11 mouse cellular contexts compared by ENCODE assay signal in genomic region chr4:150869276-150870197, GRCm38 (mm10). TPM values are rescaled to one million over a fixed set of nuclear protein-coding genes. Genes with fewer than 3 reads are reported as not detected.
DNase-seq lines count a peak whose midpoint lies in the region; ATAC-seq and TF ChIP-seq lines count a peak whose summit lies in the region.
"Had no signal": no experiment of that assay in that cellular context is flagged by ENCODE, and none has a peak within 500 bp of the region (broad histone marks: within the 10 kb centered on the region; RNA-seq: fewer than 3 reads in every experiment).

No protein-coding gene starts in this region.

- TF ChIP-seq POLR2A in myocyte (IDR thresholded peaks at IDR 0.05; ENCODE audit: insufficient read length, low read depth), result no peak

- H3K36me3 ChIP-seq in embryonic facial prominence, embryonic 15.5 days, result peaks cover 26% of the 10 kb centered on the region
- H3K36me3 ChIP-seq in myocyte (ENCODE audit: control insufficient read depth, insufficient read depth), result peaks cover 40% of the 10 kb centered on the region
- H3K36me3 ChIP-seq in forebrain, embryonic 14.5 days (ENCODE audit: control insufficient read depth, insufficient read depth, low read length), result peaks cover 21% of the 10 kb centered on the region

- H3K4me2 ChIP-seq in embryonic facial prominence, embryonic 15.5 days (replicated peaks), result no peak overlapping the region
- H3K4me2 ChIP-seq in myocyte (ENCODE audit: low read depth), result no peak overlapping the region
- no peak overlapping the region for H3K4me2 ChIP-seq in forebrain, embryonic 14.5 days (ENCODE audit: low read length)
- H3K4me2 ChIP-seq: neural tube, embryonic 15.5 days had no signal

- no peaks in the 10 kb centered on the region for H3K9me3 ChIP-seq in embryonic facial prominence, embryonic 15.5 days (replicated peaks)
- H3K9me3 ChIP-seq in forebrain, embryonic 14.5 days (replicated peaks; ENCODE audit: control insufficient read depth, low read length), result no peaks in the 10 kb centered on the region
- H3K9me3 ChIP-seq: neural tube, embryonic 15.5 days had no signal

- peaks cover 12% of the 10 kb centered on the region for H3K79me2 ChIP-seq in myocyte (ENCODE audit: control insufficient read depth, insufficient read depth)

- H3K4me1 ChIP-seq in embryonic facial prominence, embryonic 15.5 days, result peaks cover 42% of the 10 kb centered on the region
- H3K4me1 ChIP-seq in forebrain, embryonic 14.5 days (ENCODE audit: control insufficient read depth, insufficient read depth, low read length), result no peaks in the 10 kb centered on the region; the same call in 1 of the 2 replicates

- WGBS in embryonic facial prominence, embryonic 15.5 days, result 55% methylated on average over 17 of the region's 17 CpGs
- 77% methylated on average over 17 of the region's 17 CpGs for WGBS in forebrain, embryonic 14.5 days

- peak overlapping the region; percentile 89 for H3K27ac ChIP-seq in embryonic facial prominence, embryonic 15.5 days (replicated peaks)
- no peak overlapping the region for H3K27ac ChIP-seq in forebrain, embryonic 14.5 days (ENCODE audit: low read depth, low read length)
- H3K27ac ChIP-seq: neural tube, embryonic 15.5 days had no signal

- no peaks in the 10 kb centered on the region for H3K27me3 ChIP-seq in embryonic facial prominence, embryonic 15.5 days
- no peaks in the 10 kb centered on the region for H3K27me3 ChIP-seq in myocyte (ENCODE audit: control insufficient read depth, insufficient read depth, insufficient read length)
- H3K27me3 ChIP-seq in forebrain, embryonic 14.5 days (replicated peaks; ENCODE audit: control insufficient read depth, insufficient read depth, low read length), result no peaks in the 10 kb centered on the region
- H3K27me3 ChIP-seq: neural tube, embryonic 15.5 days had no signal

- no peak for ATAC-seq in embryonic facial prominence, embryonic 15.5 days (ENCODE audit: insufficient number of reproducible peaks, low FRiP score, low TSS enrichment, low read depth)
- ATAC-seq in forebrain, embryonic 14.5 days, result no peak

- DNase-seq in adrenal gland, adult (ENCODE audit: inconsistent age in 2 of 2, low spot score in 1 of 2), result peak; percentile 84 to 89
- DNase-seq in adrenal gland, postnatal 4 days (ENCODE audit: low spot score in 2 of 2), result no peak
- DNase-seq in layer of hippocampus, adult 9-11 months, result peak; percentile 23
- DNase-seq in layer of hippocampus, adult 8-10 months (ENCODE audit: low spot score in 2 of 2), result no peak
- DNase-seq in forebrain, embryonic 14.5 days (ENCODE audit: low spot score), result no peak
- no peak for DNase-seq in left cerebral cortex, postnatal 25 days (ENCODE audit: low spot score in 2 of 2)
- DNase-seq: spleen, adult 18-20 months had no signal

- H3K4me3 ChIP-seq in embryonic facial prominence, embryonic 15.5 days (replicated peaks), result no peak overlapping the region
- H3K4me3 ChIP-seq in myocyte, result no peak overlapping the region
- no peak overlapping the region for H3K4me3 ChIP-seq in forebrain, embryonic 14.5 days (ENCODE audit: low read depth, low read length)
- H3K4me3 ChIP-seq: neural tube, embryonic 15.5 days had no signal

- H3K9ac ChIP-seq in embryonic facial prominence, embryonic 15.5 days, result no peak overlapping the region
- H3K9ac ChIP-seq in forebrain, embryonic 14.5 days (ENCODE audit: low read length), result no peak overlapping the region
- H3K9ac ChIP-seq: neural tube, embryonic 15.5 days had no signal

- no peak overlapping the region for H3ac ChIP-seq in myocyte (ENCODE audit: control insufficient read depth, insufficient read length)

- intact Hi-C loops in left cerebral cortex, postnatal 25 days (cut with DNase I), result no loop called here

TF ChIP-seq in myocyte, 11 proteins besides CTCF, POLR2A, EP300 and RAD21:
- TF ChIP-seq E2F4 (IDR thresholded peaks at IDR 0.05; ENCODE audit: insufficient read depth) (no peak), CEBPB (IDR thresholded peaks at IDR 0.05; ENCODE audit: insufficient read depth, poor library complexity, severe bottlenecking) (no peak), POLR2AphosphoS2 (IDR thresholded peaks at IDR 0.05; ENCODE audit: insufficient read length, low read depth) (peak; percentile 46)
TF ChIP-seq in myocyte: peak in this region for 1.

RNA-seq across cellular contexts. Expression of gene Errfi1, which starts 15.8 kb away (rescaled TPM):
- total RNA-seq in adrenal gland, postnatal 4 days (2021), result 10 to 100 TPM; 26.9 to 39.3 TPM
- total RNA-seq in layer of hippocampus, adult 8-10 months (2022), result 10 to 100 TPM; 37.7 to 48.8 (median 40.4) TPM
- polyA plus RNA-seq in embryonic facial prominence, embryonic 15.5 days (2015; fragmentation: Nextera tagmentation; extraction: Ambion mirVana), result 32.1 and 32.8 TPM in 2 replicates
- polyA plus RNA-seq in myocyte (2012; fragmentation: generic; extraction: Trizol), result 18.9 TPM
- 17.4 and 19.1 TPM in 2 replicates for polyA plus RNA-seq in forebrain, embryonic 14.5 days (2014; fragmentation: Nextera tagmentation; extraction: Ambion mirVana)
- 10 to 100 TPM; 26.2 to 28.4 TPM for total RNA-seq in left cerebral cortex, postnatal 25 days (2021)

RNA-seq across cellular contexts. Expression of gene Park7, which starts 44.7 kb away (rescaled TPM):
- total RNA-seq in adrenal gland, postnatal 4 days (2021), result 100 to 1,000 TPM; 252 to 253 TPM
- total RNA-seq in layer of hippocampus, adult 8-10 months (2022), result 100 to 1,000 TPM; 194 to 246 (median 216) TPM
- 374 TPM in 2 replicates for polyA plus RNA-seq in embryonic facial prominence, embryonic 15.5 days (2015; fragmentation: Nextera tagmentation; extraction: Ambion mirVana)
- polyA plus RNA-seq in myocyte (2012; fragmentation: generic; extraction: Trizol), result 312 TPM
- polyA plus RNA-seq in forebrain, embryonic 14.5 days (2014; fragmentation: Nextera tagmentation; extraction: Ambion mirVana), result 447 and 495 TPM in 2 replicates
- total RNA-seq in left cerebral cortex, postnatal 25 days (2021), result 100 to 1,000 TPM; 176 to 201 TPM

RNA-seq across cellular contexts. Expression of gene Tnfrsf9, which starts 44.8 kb away (rescaled TPM):
- under 1 TPM in 1 of 2 experiments, not detected in 1; 0.17 TPM for total RNA-seq in adrenal gland, postnatal 4 days (2021)
- total RNA-seq in layer of hippocampus, adult 8-10 months (2022), result 1 to 10 TPM in 1 of 4 experiments, under 1 TPM in 3; 0.52 to 1.0 (median 0.85) TPM
- polyA plus RNA-seq in embryonic facial prominence, embryonic 15.5 days (2015; fragmentation: Nextera tagmentation; extraction: Ambion mirVana), result 1.0 and 1.3 TPM in 2 replicates
- polyA plus RNA-seq in myocyte (2012; fragmentation: generic; extraction: Trizol), result 0.31 TPM
- 0.11 TPM in 1 of 2 replicates, not detected in the other for polyA plus RNA-seq in forebrain, embryonic 14.5 days (2014; fragmentation: Nextera tagmentation; extraction: Ambion mirVana)
- total RNA-seq in left cerebral cortex, postnatal 25 days (2021), result under 1 TPM; 0.76 TPM
- total RNA-seq: granulocyte monocyte progenitor cell, adult 5-6 weeks had no signal

Comparison
In these comparisons a context has a peak if more than half of its experiments do, and no peak if none do; other contexts are left out.
1. DNase-seq: peak in adrenal gland, adult (2 of 2) and layer of hippocampus, adult 9-11 months (single experiment); none in adrenal gland, postnatal 4 days (0 of 2), layer of hippocampus, adult 8-10 months (0 of 2), forebrain, embryonic 14.5 days (single experiment) and left cerebral cortex, postnatal 25 days (0 of 2).